Mouse (Mus musculus): ENCODE results near the gene 2010300C02Rik. TPM values are rescaled to one million over a fixed set of nuclear protein-coding genes. Genes with fewer than 3 reads are reported as not detected.

The 2010300C02Rik gene
- polyA plus RNA-seq, 1 experiment from 2014 or later, result 1.9 TPM

DNA sequence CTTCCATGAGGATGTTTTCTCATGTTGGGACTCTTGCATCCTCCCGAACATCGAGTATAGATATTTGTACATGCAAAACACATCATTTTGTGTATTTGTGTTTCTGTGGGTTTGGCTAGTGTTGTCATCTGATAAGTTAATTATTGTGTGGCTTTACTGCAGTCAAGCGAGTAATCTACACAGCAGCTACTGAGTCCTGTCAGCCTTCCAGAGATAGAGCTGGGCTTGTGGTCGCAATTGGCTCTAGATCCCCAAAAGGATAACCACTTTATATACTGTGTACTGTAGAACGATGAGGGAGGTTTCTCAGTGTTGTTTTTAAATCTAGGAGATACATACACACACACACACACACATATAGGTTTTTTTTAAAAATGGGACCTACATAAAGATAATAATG lies 16.0 kb upstream of the 2010300C02Rik start:
- Histone ChIP-seq H3K27me3 (ENCODE audit: control insufficient read depth, insufficient read depth, low read length) (no peaks in the 10 kb centered on the region), H3K9ac (replicated peaks; ENCODE audit: low read length) (no peak overlapping the region), H3K4me3 (replicated peaks; ENCODE audit: low read depth, low read length) (no peak overlapping the region), H3K27ac (replicated peaks; ENCODE audit: low read depth, low read length) (no peak overlapping the region), H3K4me1 (ENCODE audit: control insufficient read depth, insufficient read depth, low read length) (no peaks in the 10 kb centered on the region), H3K4me2 (ENCODE audit: low read length) (no peak overlapping the region), H3K9me3 (ENCODE audit: control insufficient read depth, low read length) (no peaks in the 10 kb centered on the region), H3K36me3 (ENCODE audit: control insufficient read depth, insufficient read depth, low read length) (no peaks in the 10 kb centered on the region)
- 87% methylated on average over 5 of the region's 5 CpGs for WGBS
- DNase-seq, result no peak
- ATAC-seq (ENCODE audit: low FRiP score, low TSS enrichment), result no peak

DNA sequence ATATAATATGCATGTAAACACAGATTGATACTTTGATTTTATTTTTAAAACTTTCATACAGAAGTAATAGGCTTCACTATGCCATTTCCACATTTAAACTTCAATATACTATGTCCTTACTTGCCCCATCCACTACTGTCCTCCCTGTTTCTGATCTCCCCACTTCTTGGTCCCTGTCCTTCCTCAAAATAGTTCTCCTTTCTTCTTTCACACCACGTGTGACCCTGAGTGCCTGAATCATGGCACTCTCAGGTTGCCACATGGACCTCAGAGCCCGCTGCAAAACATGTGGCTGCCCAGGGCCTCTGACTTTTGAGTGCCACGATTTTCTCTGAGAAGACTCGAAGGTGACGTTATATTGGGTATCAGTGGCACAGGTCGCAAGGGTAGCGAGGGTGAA lies 15.0 kb upstream of the 2010300C02Rik start:
- H3K4me1 ChIP-seq (ENCODE audit: control insufficient read depth, insufficient read depth, low read length), result no peaks in the 10 kb centered on the region
- H3K36me3 ChIP-seq (ENCODE audit: control insufficient read depth, insufficient read depth, low read length), result no peaks in the 10 kb centered on the region
- no peaks in the 10 kb centered on the region for H3K9me3 ChIP-seq (ENCODE audit: control insufficient read depth, low read length)
- WGBS, result 83% methylated on average over 7 of the region's 7 CpGs
- no peak overlapping the region for H3K4me2 ChIP-seq (ENCODE audit: low read length)
- ATAC-seq (ENCODE audit: low FRiP score, low TSS enrichment), result no peak
- H3K9ac ChIP-seq (replicated peaks; ENCODE audit: low read length), result no peak overlapping the region
- DNase-seq, result no peak
- H3K27ac ChIP-seq (replicated peaks; ENCODE audit: low read depth, low read length), result no peak overlapping the region
- H3K4me3 ChIP-seq (replicated peaks; ENCODE audit: low read depth, low read length), result no peak overlapping the region
- no peaks in the 10 kb centered on the region for H3K27me3 ChIP-seq (ENCODE audit: control insufficient read depth, insufficient read depth, low read length)

DNA sequence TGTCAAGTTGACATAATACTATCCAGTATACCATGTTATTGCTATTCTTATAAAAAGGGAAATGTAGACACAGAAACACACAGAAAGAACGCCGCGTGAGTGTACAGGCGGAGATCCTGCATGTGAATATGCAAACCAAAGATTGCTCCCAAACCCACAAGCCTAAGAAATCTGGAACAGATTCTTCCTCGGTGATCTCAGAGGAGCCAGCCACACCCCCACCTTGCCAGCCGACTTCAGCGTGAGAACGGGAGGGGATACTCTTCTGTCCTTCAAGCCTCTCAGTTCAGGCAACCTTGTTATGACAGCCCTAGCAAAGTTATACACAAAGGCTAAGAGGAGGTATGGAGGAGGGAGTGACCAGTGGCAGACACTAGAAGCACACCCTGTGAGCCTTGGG lies 9.5 kb upstream of the 2010300C02Rik start:
- DNase-seq (no peak), ATAC-seq (ENCODE audit: low FRiP score, low TSS enrichment) (no peak)
- no peaks in the 10 kb centered on the region for H3K27me3 ChIP-seq (ENCODE audit: control insufficient read depth, insufficient read depth, low read length)
- H3K36me3 ChIP-seq (ENCODE audit: control insufficient read depth, insufficient read depth, low read length), result no peaks in the 10 kb centered on the region
- no peaks in the 10 kb centered on the region for H3K4me1 ChIP-seq (ENCODE audit: control insufficient read depth, insufficient read depth, low read length)
- no peak overlapping the region for H3K4me3 ChIP-seq (replicated peaks; ENCODE audit: low read depth, low read length)
- no peaks in the 10 kb centered on the region for H3K9me3 ChIP-seq (ENCODE audit: control insufficient read depth, low read length)
- 93% methylated on average over 8 of the region's 8 CpGs for WGBS
- H3K4me2 ChIP-seq (ENCODE audit: low read length), result no peak overlapping the region
- no peak overlapping the region for H3K9ac ChIP-seq (replicated peaks; ENCODE audit: low read length)
- no peak overlapping the region for H3K27ac ChIP-seq (replicated peaks; ENCODE audit: low read depth, low read length)

DNA sequence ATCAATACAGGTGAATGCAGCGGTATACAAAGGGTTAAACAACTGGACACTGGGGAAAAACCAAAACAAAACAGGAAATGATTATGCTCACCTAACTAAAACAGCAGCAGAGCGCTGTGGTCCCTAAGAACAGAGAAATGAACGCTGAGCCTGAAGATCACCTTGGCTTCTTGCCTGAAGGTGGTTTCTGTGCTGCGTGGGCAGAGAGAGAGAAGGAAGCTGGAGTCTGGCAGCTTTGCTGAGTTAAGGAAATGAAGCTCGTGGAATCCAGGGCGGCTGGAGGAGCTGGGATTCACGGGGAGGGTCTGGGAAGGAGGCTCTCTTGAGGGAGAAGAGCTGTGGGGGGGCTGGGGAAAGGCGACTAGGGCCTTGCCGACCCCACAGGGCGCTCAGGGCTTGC lies 8.2 kb upstream of the 2010300C02Rik start:
- WGBS, result 77% methylated on average over 10 of the region's 10 CpGs
- no peak for DNase-seq

DNA sequence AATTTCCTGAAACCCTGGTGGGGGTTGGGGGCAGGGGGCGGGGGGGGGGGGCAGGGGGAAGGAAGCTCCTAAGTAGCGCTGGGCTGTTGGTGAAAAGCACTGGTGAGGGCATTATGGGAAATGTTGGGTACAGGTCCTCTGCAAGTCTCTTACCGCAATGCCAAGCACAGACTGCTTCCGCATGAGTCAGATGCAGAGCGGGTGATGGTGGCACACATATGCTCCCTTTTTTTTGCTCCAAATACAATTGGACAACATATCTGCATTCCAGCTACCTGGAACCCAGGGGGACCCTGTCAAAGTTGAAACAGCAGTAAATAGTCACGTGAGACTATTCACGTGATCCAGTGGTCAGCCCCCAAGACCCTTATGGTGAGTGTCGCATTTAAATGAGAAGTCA lies 7.3 kb upstream of the 2010300C02Rik start:
- no peaks in the 10 kb centered on the region for H3K36me3 ChIP-seq (ENCODE audit: control insufficient read depth, insufficient read depth, low read length)
- H3K4me3 ChIP-seq (replicated peaks; ENCODE audit: low read depth, low read length), result no peak overlapping the region
- H3K9ac ChIP-seq (replicated peaks; ENCODE audit: low read length), result no peak overlapping the region
- no peak overlapping the region for H3K4me2 ChIP-seq (ENCODE audit: low read length)
- DNase-seq (no peak), ATAC-seq (ENCODE audit: low FRiP score, low TSS enrichment) (no peak)
- 78% methylated on average over 8 of the region's 8 CpGs for WGBS
- H3K27ac ChIP-seq (replicated peaks; ENCODE audit: low read depth, low read length), result no peak overlapping the region
- H3K4me1 ChIP-seq (ENCODE audit: control insufficient read depth, insufficient read depth, low read length), result no peaks in the 10 kb centered on the region
- H3K9me3 ChIP-seq (ENCODE audit: control insufficient read depth, low read length), result no peaks in the 10 kb centered on the region
- H3K27me3 ChIP-seq (ENCODE audit: control insufficient read depth, insufficient read depth, low read length), result no peaks in the 10 kb centered on the region

More for the DNA sequence above, 8.2 kb upstream of the 2010300C02Rik start:
- no peaks in the 10 kb centered on the region for H3K27me3 ChIP-seq (ENCODE audit: control insufficient read depth, insufficient read depth, low read length)
- H3K36me3 ChIP-seq (ENCODE audit: control insufficient read depth, insufficient read depth, low read length), result no peaks in the 10 kb centered on the region
- ATAC-seq (ENCODE audit: low FRiP score, low TSS enrichment), result no peak
- no peak overlapping the region for H3K27ac ChIP-seq (replicated peaks; ENCODE audit: low read depth, low read length)
- H3K9ac ChIP-seq (replicated peaks; ENCODE audit: low read length), result no peak overlapping the region
- no peak overlapping the region for H3K4me3 ChIP-seq (replicated peaks; ENCODE audit: low read depth, low read length)
- no peaks in the 10 kb centered on the region for H3K9me3 ChIP-seq (ENCODE audit: control insufficient read depth, low read length)
- no peaks in the 10 kb centered on the region for H3K4me1 ChIP-seq (ENCODE audit: control insufficient read depth, insufficient read depth, low read length)
- H3K4me2 ChIP-seq (ENCODE audit: low read length), result no peak overlapping the region

DNA sequence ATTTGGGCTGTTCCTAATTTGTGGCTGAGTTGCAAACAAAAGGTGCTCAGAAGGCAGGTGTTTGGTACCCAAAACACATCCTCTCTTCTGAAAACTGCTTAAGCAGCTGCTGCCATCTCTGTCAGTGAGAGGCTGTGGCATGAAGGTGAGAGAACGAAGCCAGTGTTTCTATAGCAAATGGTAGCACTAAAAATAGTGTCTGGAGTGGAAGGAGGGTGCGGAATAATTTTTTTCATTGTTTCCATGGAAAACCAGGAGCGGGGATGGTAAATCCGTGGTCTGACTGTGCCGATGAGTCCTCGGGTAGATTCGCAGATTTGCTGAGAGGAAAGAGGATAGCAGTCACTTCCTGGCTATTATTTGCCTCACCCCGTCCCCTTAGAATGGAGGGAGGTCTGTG lies 6.5 kb upstream of the 2010300C02Rik start:
- Histone ChIP-seq H3K4me1 (ENCODE audit: control insufficient read depth, insufficient read depth, low read length) (no peaks in the 10 kb centered on the region), H3K9ac (replicated peaks; ENCODE audit: low read length) (no peak overlapping the region), H3K4me3 (replicated peaks; ENCODE audit: low read depth, low read length) (no peak overlapping the region), H3K4me2 (ENCODE audit: low read length) (no peak overlapping the region), H3K9me3 (ENCODE audit: control insufficient read depth, low read length) (no peaks in the 10 kb centered on the region), H3K27me3 (ENCODE audit: control insufficient read depth, insufficient read depth, low read length) (no peaks in the 10 kb centered on the region), H3K36me3 (ENCODE audit: control insufficient read depth, insufficient read depth, low read length) (no peaks in the 10 kb centered on the region), H3K27ac (replicated peaks; ENCODE audit: low read depth, low read length) (no peak overlapping the region)
- WGBS, result 83% methylated on average over 8 of the region's 8 CpGs
- DNase-seq (no peak), ATAC-seq (ENCODE audit: low FRiP score, low TSS enrichment) (no peak)

DNA sequence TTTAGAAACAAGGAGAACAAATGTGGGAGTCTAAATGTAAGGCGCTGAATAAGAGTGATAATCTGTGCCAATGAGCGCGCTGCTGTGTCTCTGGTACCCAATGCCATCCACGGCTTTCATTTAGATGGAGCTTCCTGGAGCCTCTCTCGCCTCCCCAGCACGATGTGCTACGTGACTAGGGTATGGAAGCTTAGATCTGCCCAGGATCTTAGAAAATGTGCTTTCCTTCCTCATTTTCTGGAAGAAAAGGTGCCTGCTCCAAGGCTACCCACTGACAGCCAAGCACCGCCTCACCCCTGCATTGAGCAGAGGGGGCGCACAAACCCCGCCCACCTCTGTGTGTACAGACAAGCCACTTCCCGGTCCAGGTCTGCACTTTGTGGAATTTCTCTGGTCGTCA lies 6.0 kb upstream of the 2010300C02Rik start:
- Histone ChIP-seq H3K9me3 (ENCODE audit: control insufficient read depth, low read length) (no peaks in the 10 kb centered on the region), H3K4me3 (replicated peaks; ENCODE audit: low read depth, low read length) (no peak overlapping the region), H3K4me2 (ENCODE audit: low read length) (no peak overlapping the region), H3K27ac (replicated peaks; ENCODE audit: low read depth, low read length) (peak overlapping the region; percentile 17; the same call in 1 of the 2 replicates), H3K36me3 (ENCODE audit: control insufficient read depth, insufficient read depth, low read length) (no peaks in the 10 kb centered on the region), H3K4me1 (ENCODE audit: control insufficient read depth, insufficient read depth, low read length) (no peaks in the 10 kb centered on the region), H3K9ac (replicated peaks; ENCODE audit: low read length) (no peak overlapping the region), H3K27me3 (ENCODE audit: control insufficient read depth, insufficient read depth, low read length) (no peaks in the 10 kb centered on the region)
- ATAC-seq (ENCODE audit: low FRiP score, low TSS enrichment) (no peak), DNase-seq (peak; percentile 30)
- WGBS, result 68% methylated on average over 12 of the region's 12 CpGs

DNA sequence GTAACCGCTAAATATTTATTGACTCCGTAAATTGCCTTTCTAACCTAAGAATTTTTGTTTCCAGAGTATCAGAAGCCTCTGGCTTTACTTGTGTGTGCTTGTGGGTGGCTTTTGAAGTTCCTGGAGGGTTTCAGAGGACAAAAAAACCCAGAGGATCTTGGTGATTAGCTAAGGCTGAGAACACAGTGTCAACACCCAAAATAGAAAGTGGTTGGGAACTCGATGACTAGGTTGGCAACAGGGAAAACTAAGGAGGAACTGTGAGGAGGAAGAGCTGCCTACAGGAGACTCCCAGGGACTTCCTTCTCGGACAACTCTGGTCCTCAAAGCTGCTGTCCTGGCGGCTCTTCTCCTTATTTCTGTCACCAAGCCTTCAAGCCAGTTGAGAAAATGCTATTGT lies 1.2 kb upstream of the 2010300C02Rik start:
- no peaks in the 10 kb centered on the region for H3K27me3 ChIP-seq (ENCODE audit: control insufficient read depth, insufficient read depth, low read length)
- no peaks in the 10 kb centered on the region for H3K9me3 ChIP-seq (ENCODE audit: control insufficient read depth, low read length)
- H3K4me2 ChIP-seq (ENCODE audit: low read length), result no peak overlapping the region
- 72% methylated on average over 5 of the region's 5 CpGs for WGBS
- H3K27ac ChIP-seq (replicated peaks; ENCODE audit: low read depth, low read length), result no peak overlapping the region
- DNase-seq, result no peak
- no peaks in the 10 kb centered on the region for H3K36me3 ChIP-seq (ENCODE audit: control insufficient read depth, insufficient read depth, low read length)
- no peak overlapping the region for H3K9ac ChIP-seq (replicated peaks; ENCODE audit: low read length)
- H3K4me3 ChIP-seq (replicated peaks; ENCODE audit: low read depth, low read length), result no peak overlapping the region
- H3K4me1 ChIP-seq (ENCODE audit: control insufficient read depth, insufficient read depth, low read length), result peaks cover 8% of the 10 kb centered on the region; the same call in 1 of the 2 replicates
- ATAC-seq (ENCODE audit: low FRiP score, low TSS enrichment), result no peak

DNA sequence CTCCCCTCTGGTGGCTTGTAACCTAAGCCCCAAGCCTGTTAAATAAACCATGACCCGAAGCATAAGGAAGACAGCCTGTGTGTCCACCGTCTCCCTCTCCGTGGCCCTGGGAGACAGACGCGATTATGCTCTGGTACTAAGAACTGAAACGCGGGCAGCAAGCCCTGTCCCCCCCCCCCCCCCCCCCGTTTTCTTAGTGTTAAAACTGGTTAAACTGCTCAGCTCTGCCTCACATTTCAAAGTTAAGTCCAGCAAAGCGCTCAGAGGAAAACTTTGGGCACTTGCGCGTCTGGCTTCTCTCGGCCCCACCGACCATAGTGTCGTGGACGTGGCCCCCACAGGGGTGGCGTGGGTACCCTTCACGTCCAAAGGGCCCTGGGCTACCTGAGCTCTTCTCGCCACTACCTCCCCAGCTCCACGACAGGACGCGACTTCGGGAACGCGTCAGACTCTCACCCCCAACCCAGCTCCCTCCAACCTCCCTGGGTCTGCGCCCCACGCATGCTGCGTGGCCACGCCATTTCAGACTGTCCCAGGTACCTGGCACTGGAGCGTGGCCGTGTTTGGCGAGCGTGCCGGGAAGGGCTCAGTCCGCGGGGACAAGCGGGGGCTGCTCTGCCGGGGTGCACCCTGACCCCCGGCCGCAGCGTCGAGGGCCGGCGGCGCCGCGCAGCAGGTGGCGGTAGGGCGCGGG lies 708 bp downstream of the 2010300C02Rik start:
- no peaks in the 10 kb centered on the region for H3K36me3 ChIP-seq (ENCODE audit: control insufficient read depth, insufficient read depth, low read length)
- ATAC-seq (ENCODE audit: low FRiP score, low TSS enrichment) (peak; percentile 57; the same call in 1 of the 2 replicates), DNase-seq (no peak)
- 3% methylated on average over 49 of the region's 49 CpGs for WGBS
- peak overlapping the region; percentile 54 for H3K9ac ChIP-seq (replicated peaks; ENCODE audit: low read length)
- H3K27ac ChIP-seq (replicated peaks; ENCODE audit: low read depth, low read length), result no peak overlapping the region
- no peaks in the 10 kb centered on the region for H3K9me3 ChIP-seq (ENCODE audit: control insufficient read depth, low read length)
- peaks cover 8% of the 10 kb centered on the region; the same call in 1 of the 2 replicates for H3K4me1 ChIP-seq (ENCODE audit: control insufficient read depth, insufficient read depth, low read length)
- H3K27me3 ChIP-seq (ENCODE audit: control insufficient read depth, insufficient read depth, low read length), result no peaks in the 10 kb centered on the region
- H3K4me2 ChIP-seq (ENCODE audit: low read length), result peak overlapping the region; percentile 89
- peak overlapping the region; percentile 54 for H3K4me3 ChIP-seq (replicated peaks; ENCODE audit: low read depth, low read length)
